Mouse (Mus musculus) adrenal gland, adult 8-10 months (tissue): Measurements from ENCODE around the gene Timeless. TPM values are rescaled to one million over a fixed set of nuclear protein-coding genes. Genes with fewer than 3 reads are reported as not detected.
A peak's percentile ranks its signal among the peaks of the same experiment; 100 is the strongest.
"Not testable (repeated sequence)": the region's sequence is repeated elsewhere in the genome, so short reads cannot be mapped to it uniquely, and the experiment has no call there.

Experiments used
- DNase-seq: peaks from one replicate; pipeline ENCODE4 v3.0.0; 2022
- total RNA-seq, 4 experiments: library from RNA; stranded (reverse); gene quantifications; 2 replicates each; pipeline ENCODE4 v1.2.4; 2022

Timeless gene
- total RNA-seq, 4 experiments from 2014 or later = 8.0 to 14.4 (median 11.1) TPM

DNA sequence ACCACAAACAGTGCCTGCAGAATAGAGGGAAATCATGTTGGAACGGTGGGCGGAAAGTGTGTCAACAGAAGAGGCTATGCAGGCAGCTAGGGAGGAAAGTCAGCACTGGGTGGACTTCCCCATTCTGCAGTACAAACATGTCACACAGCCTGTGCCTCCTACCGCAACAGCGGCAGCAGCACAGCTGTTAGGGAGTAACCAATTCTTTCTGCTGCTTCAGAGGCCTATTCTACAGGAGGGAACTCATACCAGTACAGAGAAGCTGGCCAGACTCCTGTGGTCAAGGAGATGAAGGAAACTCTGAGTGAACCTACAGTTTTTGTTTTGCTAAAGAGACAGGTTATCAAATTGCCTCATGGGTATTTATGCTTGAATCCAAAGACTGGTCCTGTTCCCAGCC, 27.1 kb downstream of the Timeless start:
- no peak for DNase-seq

DNA sequence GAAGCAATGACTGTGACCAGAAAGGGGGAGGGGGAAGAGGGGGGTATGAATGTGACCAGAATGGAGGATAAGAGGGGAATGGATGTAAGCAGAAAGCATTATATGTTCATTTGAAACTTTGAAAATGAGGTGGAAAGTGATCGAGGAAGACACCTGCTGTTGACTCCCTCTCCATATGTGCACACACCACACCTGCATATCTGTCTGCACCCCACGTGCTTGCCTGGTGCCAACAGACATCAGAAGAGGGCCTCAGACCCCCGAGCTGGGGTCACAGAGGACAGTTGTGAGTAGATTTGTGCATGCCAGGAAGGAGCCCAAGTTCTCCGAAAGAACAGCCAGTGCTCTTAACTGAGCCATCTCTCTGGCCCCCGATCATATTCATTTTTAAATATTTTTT, 28.1 kb downstream of the Timeless start:
- DNase-seq = no peak

DNA sequence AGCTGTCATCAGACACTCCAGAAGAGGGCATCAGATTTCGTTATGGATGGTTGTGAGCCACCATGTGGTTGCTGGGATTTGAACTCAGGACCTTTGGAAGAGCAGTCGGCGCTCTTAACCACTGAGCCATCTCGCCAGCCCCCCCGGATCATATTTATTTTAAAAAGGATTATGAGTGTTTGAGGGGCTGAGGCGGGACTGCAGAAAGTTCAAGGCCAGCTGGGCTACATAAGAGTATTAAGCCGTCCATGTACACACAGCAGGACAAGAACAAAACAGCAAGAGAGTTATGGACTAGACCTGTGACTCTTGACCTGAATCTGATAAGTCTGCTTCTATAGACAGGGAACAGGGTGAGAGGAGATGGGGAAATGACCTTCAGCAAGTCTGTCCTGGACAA, 28.5 kb downstream of the Timeless start:
- DNase-seq = not testable (repeated sequence)

DNA sequence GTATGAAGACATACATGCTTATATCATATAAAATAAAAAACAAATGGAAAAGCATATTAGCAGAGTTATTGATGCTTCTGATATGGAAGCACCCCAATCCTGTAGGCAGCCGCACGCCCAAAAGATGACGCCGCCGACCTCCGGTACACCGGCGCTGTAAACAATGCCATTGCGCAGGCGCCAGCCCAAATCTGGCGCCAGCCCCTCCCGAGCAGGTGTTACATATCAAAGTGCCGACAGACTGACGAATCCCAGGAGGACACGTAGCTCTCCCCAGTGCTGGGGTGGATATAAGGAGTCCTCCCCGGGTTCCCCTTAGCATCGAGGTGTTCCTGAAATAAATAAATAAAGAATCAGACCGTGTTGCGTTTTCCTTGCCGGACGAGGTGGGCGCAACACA, 30.4 kb downstream of the Timeless start:
- DNase-seq = no peak

DNA sequence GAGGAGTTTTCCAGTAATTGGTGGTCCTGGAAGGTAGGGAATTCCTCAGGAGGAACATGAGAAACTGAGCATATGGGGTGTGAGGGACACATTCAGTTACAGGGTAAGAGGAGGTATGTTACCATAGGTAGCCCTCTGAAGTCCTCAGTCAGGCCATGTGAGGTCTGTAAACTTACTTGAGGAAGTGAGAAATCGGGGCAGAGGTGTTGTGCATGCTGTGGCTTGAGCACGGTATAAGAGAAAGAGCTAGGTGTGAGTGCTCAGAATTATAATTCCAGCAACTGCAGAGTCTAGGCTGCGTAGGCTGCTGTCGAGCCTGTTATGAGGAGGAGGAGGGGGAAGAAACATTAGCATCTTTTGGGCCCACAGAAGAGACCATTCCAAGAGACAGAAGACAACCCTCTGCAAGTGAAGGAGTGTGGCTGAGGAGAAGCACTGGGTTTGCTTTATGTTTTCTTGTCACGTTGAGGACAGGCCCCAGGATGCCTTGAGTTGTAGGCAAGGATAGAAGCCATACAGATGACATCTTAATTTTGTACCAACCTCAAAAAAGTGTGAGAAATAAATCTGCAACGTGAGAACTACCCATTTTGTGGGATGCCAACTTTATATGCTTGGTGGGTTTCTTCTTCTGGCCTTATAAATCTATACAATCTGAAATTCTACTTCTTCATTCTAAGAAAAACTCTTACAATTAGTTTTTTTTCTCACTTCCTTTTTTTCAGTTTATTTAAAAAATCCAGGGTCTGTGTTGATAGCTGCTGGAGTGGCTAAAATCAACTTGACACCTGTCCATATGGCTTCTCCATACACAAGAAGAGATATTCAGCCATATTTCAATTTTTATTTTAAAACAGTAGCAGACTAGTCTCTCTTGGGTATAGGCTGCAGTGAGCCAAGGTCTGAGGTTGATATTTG, 31.8 kb downstream of the Timeless start:
- DNase-seq = no peak

DNA sequence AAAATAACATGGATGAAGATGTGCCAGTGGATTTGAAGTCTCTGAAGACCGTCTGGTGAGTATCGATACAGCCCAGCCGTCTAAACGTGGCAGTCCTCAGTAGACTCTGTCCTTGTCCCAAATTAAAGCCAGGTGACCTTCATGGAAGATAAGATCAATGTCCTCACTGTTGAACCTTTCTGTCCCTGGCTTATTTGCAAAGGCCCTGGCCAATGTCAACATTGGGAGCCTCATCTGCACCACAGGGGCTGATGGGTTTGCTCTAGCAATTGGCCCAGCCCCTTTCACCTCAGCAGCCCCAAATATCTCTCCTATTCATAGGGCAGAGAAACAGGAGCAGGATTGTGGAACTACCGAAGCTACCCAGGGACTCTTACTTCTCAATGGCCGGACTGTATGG, 36.5 kb downstream of the Timeless start, which contains the start of gene Apof:
Apof (plus strand) TSS at position 301 of the 400 bp plus-strand sequence.
- DNase-seq = peak; percentile 54

DNA sequence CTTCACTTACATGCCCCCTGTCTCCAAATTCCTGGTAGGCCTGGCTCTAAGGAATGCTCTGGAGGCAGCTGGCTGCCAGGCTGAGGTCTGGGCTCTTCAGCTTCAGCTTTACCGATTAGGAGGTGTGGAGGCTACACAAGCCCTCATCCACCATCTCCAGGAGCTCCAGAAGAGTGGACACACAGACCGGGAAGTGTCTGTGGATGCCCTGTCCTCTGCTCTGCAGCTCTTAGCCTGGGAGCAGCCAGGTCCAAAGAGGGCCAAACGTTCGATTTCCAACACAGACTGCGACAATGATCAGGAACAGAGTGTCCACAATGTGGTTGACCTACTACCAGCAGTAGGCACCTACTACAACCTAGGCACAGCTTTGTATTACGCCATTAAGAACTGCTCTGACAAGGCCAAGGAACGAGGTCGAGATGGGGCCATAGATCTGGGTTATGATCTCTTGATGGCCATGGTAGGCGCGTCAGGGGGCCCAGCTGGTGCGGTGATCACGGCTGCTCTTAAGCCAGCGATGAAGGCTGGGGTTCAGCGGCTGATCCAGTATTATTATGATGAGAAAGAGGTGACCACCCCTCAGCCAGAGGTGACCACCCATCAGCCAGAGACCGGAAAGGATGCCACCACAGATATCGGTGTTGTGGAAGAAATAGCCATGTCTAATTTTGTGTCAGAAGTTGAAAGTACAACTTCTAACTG, 37.5 kb downstream of the Timeless start:
- no peak for DNase-seq

DNA sequence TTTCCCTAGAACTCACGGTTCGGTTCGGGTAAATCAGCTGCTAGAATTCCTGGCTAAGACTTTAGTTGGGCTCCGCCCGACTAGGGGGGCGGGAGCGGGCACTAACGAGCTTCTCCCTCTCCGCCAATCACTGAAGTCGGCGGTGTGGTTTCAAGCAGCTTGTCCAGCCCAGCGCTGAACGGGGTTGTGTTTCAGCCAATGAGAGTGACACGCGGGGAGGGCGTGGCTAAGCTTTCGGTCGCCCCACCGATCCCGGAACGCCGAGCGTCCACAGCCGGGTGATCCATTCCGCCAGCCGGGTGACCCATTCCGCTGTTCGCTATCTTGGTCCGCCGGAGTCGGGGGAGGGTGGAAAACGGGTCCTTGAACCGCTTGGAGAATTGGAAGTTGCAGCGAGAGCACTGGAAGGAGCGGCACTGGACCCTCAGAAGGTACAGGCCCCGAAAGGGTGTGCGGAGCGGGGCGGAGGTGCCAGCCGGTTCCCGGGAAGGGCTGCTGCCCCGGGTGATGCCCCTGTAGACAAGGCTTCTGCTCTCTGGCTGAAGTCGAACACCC, 38.5 kb downstream of the Timeless start, which contains the start of gene Stat2:
Stat2 (plus strand) TSS at position 273 of the 555 bp plus-strand sequence.
- DNase-seq = peak; percentile 99

DNA sequence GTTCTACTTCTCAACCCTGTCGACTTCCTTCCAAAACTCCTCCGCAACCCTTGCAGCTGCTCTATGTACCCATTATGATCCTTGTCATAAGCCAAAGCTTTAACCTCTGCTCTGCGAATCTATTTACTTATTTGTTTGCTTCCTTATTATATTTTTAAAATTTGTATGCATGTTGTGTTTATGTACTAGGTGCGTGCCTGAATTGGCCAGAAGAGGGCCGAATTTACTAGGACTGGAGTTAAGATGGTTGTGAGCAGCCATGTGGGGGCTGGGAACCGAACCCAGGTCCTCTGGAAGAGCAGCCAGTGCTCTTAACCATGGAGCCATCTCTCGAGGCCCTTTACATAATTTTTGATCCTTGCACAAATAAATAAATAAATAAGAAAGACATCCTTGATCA, 39.0 kb downstream of the Timeless start:
- no peak for DNase-seq

DNA sequence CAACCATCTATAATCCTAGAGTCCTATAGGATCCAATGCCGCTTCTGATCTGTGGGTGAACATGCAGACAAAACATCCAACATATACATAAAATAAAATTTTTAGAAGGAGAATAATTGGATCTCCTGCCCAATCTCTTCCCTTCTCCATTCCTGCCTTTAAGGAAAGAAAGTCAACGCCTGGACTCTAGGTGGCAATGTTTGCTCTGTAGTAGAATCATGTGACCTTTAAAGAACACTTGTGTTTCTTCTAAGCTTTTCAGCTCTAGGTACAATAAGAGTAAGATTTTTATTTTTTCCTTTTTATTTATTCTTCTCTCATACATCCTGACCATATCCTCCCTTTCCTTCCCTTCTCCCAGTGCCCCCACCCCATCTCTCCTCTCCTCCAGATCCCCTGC, 40.0 kb downstream of the Timeless start:
- DNase-seq = no peak

DNA sequence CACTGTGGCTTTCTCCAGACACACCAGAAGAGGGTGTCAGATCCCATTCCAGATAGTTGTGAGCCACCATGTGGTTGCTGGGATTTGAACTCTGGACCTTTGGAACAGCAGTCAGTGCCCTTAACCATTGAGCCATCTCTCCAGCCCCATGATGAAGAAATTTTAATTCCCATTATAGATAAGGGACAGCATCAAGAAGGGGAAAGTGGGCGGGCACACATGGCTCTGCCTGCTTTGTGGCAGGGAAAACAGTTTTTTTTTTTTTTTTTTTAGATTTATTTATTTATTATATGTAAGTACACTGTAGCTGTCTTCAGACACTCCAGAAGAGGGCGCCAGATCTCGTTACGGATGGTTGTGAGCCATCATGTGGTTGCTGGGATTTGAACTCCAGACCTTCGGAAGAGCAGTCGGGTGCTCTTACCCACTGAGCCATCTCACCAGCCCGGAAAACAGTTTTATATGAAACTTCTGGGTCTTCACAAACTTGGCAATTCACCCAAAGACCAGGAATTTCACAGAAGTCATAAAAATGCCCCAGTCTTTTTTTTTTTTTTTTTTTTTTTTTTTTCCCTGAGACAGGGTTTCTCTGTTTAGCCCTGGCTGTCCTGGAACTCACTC, 41.1 kb downstream of the Timeless start:
- not testable (repeated sequence) for DNase-seq

DNA sequence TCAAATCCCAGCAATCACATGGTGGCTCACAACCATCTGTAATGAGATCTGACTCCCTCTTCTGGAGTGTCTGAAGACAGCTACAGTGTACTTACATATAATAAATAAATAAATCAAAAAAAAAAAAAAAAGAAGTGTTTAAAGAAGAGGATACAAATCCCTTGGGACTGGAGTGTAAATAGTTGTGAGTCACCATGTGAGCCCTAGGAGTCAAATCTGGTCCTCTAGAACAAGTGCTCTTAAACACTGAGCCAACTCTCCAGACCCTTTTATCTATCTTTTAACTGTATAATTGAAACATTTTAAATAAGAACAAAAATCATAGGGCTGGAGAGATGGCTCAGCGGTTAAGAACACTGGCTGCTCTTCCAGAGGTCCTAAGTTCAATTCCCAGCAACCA, 43.5 kb downstream of the Timeless start:
- not testable (repeated sequence) for DNase-seq

DNA sequence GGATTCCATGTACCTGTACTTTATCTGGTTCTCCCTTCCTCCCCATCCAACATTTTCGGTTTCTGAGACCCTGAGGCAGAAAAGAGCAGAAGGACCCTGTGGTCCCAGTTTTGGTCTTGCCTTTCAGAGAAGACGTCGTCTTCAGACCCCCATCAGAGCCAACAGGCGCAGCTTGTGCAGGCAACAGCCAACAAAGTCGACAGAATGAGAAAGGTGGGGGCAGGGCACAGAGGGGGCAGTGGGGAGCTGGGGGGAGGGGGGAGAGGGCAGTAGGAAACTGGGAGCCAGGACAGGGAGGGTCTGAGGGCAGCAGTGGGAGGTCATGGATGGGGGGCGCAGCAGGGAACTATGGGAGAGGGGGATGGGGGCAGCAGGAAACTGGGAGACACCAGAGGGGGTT, 46.3 kb downstream of the Timeless start:
- DNase-seq = no peak

DNA sequence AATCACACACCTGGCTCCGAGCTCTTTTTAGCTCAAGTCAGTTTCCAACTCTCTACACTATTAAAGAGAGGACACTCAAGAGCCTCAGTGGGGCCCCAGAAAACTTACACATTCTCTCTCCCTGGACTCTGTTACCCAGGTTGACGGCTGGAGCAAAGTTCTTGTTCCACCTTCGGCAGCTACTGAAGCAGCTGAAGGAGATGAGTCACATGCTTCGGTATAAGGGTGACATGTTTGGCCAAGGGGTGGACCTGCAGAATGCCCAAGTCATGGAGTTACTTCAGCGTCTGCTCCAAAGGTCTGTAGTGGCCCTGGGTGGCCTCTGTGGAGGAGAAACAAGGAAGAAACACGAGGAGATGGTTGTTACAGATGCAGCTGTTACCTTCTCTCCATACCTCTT, 49.1 kb downstream of the Timeless start:
- DNase-seq = no peak

DNA sequence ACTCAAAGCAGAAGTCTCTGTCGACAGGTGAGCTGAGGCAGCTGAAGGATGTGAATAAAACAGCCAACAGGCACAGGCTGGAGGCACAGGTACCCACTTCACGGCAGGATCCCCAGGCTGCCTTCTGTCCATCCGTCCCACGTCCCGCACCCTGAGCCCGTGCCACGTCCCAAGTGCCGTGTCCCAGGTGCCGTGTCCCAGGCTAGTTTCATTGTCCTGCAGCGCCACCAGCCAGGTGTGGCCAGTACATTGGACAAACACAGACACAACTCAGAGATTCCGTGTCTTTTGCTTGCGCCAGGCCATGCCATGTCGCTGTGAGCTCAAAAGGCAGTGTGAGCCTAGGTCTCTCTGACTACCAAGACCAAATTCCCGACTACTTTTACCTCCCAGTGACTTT, 49.8 kb downstream of the Timeless start:
- DNase-seq = no peak

DNA sequence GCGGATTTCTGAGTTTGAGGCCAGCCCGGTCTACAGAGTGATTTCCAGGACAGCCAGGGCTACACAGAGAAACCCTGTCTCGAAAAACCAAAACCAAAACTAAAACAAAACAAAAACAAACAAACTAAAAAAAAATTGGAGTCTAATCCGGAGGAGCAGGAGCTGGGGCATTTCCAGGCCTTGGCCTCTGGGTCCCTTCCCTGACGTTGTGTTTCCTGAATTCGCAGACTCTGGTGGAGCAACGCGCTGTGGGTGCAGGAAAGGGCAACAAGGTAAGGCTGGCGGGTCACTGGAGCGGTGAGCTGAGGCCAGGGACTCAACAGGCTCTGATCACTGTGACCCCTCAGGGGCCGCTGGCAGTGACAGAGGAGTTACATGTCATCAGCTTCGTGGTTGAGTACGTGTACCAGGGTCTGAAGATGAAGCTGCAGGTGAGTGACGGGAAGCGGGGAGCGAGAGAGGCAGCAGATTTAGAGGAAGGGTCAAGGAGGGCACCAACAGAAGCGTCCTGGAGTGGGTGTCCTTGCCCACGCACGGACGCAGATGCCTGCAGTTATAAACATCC, 51.1 kb downstream of the Timeless start:
- DNase-seq = no peak

DNA sequence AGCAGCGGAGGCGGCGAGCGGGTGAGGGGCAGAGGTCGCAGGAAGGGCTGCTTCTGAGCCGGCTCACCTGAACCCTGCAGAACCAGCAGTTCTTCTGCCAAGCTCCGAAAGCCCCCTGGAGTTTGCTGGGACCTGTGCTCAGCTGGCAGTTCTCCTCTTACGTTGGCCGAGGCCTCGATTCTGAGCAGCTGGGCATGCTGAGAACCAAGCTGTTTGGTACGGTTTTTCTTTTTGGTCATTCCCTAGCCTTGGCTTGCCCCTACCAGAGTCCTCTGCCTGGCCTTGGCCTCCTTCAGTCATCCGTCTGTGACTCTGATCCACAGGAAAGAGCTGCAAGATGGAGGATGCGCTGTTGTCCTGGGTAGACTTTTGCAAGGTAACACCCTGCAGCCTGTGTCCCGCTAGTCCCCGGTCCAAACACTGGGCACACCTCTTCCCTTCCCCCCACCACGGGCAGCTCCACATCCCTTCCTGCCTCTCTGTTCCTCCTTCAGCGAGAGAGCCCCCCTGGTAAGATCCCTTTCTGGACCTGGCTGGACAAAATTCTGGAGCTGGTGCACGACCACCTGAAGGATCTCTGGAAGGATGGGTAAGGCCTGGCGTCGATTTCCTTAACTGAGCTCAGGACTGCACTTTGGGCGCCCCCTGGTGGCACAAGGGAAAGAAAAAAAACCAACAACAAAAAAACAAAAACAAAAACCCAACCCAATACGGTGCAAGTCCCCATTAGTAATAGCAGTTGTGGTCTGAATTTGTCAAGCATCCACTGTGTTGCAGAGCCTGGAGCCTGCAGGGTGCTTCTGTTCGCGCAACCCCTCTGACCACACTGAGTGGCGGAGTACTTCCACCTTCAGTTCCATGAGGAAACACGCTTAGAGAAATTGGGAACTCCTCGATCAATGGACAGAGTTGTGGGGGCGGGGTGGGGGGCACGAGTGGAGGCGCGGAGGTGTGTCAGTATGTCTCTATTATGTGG, 52.0 kb downstream of the Timeless start:
- peak; percentile 46 for DNase-seq

DNA sequence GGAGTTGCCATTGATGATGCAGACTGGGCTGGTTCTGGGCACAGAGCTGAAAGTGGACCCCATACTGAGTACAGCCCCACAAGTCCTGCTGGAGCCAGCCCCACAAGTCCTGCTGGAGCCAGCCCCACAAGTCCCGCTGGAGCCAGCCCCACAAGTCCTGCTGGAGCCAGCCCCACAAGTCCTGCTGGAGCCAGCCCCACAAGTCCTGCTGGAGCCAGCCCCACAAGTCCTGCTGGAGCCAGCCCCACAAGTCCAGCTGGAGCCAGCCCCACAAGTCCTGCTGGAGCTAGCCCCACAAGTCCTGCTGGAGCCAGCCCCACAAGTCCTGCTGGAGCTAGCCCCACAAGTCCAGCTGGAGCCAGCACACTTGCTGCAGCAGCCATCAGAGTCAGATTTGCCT, 58.7 kb downstream of the Timeless start:
- not testable (repeated sequence) for DNase-seq

DNA sequence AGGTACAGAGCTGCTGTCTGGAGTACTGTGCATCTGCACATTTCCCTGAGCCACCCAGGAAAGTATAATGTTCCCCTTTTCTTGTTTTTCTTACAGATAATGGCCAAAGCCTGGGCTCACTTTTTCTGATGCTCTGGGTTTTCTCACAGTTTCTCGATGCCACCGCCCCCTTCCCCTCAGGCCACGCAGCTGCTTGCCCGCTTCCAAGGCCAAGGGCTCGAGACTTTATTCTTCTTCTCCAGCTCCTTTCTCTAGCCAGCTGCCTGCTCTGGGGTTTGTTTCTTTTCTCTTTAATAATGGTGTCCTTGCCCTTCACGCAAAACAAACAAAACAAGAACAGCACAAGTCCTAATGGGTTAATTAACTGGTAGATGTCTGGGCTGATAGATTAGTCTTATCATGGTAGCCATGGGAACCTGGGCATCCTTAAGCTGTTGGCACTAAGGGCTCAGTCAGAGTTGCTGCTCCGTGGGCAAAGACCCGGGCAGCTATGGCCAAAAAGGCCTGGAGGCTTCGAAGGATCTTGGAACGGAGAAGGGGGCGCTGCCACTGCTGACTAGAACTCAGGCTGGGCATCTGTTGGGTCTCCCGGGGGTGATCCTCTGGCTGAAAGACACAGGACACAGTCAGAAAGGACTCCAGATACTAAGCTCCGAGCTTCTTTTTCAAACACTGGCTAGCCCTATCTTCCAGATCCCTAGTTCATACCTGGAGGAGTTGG, 64.7 kb downstream of the Timeless start:
- no peak for DNase-seq

DNA sequence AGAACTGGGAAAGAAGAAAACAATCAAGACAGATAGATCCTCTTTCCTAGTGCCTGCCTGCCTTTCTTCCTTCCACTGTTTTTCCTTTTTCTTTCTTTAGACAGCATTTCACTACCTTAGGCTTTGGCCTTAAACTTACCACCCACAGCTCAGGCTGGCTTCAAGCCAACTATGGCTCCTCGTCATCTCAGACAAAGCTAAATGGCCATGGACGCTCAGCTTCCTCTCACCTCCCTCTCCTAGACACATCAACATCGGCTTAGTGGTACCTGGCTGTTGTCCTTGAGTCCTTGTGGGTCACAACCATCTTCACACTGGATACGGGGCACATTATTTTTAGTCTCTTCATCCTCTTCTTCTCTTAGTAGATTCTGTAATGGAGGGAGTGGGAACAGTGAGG, 65.4 kb downstream of the Timeless start:
- DNase-seq = no peak

DNA sequence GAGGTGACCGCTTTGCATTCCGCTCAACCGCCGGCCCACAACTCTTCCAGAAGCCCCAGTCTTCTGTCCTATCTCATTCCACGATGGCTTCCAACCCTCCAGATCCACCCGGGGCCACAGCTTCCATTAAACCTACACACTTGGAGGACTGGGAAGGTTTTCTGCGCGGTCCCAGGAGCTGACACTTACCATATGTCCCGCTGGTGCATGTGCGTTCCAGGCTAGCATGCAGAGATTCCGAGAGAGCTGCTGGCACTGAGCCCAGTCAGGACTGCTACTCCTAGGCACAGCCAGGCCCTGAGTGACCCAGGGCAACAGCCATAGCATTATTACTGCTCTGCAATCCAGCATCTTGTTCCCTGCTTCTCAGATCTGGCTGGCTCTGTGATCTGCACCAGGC, 65.8 kb downstream of the Timeless start:
- no peak for DNase-seq
